Mouse (Mus musculus) intestine, embryonic 16.5 days (tissue): ENCODE results near the gene Zc3h12a. TPM values are rescaled to one million over a fixed set of nuclear protein-coding genes. Genes with fewer than 3 reads are reported as not detected.

ENCODE experiments used
- ATAC-seq: fragments of 200-750 bp; cut with Nextera tagmentation; 2 replicates; pipeline ENCODE4 v1.8.0; 2017; ENCODE audit warnings: moderate TSS enrichment, moderate library complexity
- H3K27ac ChIP-seq: fragments of 300-500 bp; sonication (generic); 2 replicates; pipeline ENCODE4 v1.5.1; 2014; ENCODE audit warnings: mild to moderate bottlenecking, low read length
- H3K27me3 ChIP-seq: fragments of 300-500 bp; sonication (generic); replicated peaks from 2 replicates; pipeline ENCODE4 v1.6.1; 2014; ENCODE audit warnings: low read length, control low read depth, mixed read lengths; ENCODE audit not compliant: control insufficient read depth, insufficient read depth
- H3K36me3 ChIP-seq: fragments of 300-500 bp; sonication (generic); 2 replicates; pipeline ENCODE4 v1.6.1; 2014; ENCODE audit warnings: low read length, control low read depth; ENCODE audit not compliant: control insufficient read depth, insufficient read depth
- H3K4me1 ChIP-seq: fragments of 300-500 bp; sonication (generic); 2 replicates; pipeline ENCODE4 v1.6.1; 2014; ENCODE audit warnings: low read length, control low read depth, mixed read lengths; ENCODE audit not compliant: control insufficient read depth, insufficient read depth
- H3K4me2 ChIP-seq: fragments of 300-500 bp; sonication (generic); 2 replicates; pipeline ENCODE4 v1.6.1; 2014; ENCODE audit warnings: low read depth, low read length, control low read depth
- H3K4me3 ChIP-seq: fragments of 300-500 bp; sonication (generic); 2 replicates; pipeline ENCODE4 v1.5.1; 2014; ENCODE audit warnings: mild to moderate bottlenecking, low read length
- H3K9ac ChIP-seq: fragments of 300-500 bp; sonication (generic); 2 replicates; pipeline ENCODE4 v1.6.1; 2014; ENCODE audit warnings: low read depth, low read length
- H3K9me3 ChIP-seq: fragments of 300-500 bp; sonication (generic); 2 replicates; pipeline ENCODE4 v1.6.1; 2016; ENCODE audit warnings: low read length, control low read depth; ENCODE audit not compliant: control insufficient read depth
- WGBS: fragments of 180-500 bp; shearing (Covaris S2); extraction: QIAGEN DNeasy Blood & Tissue Kit; methylation state at CpG from one replicate; pipeline ENCODE4 v1.1.7; 2014; 5-methylcytosine and 5-hydroxymethylcytosine counted together
- polyA plus RNA-seq: library from polyadenylated mRNA; unstranded; fragments of >200 nt; fragmentation: Nextera tagmentation; extraction: Ambion mirVana; gene quantifications from 2 replicates; pipeline ENCODE4 v1.2.1, GENCODE M21; 2015

Zc3h12a gene
- 1.4 and 1.5 TPM in 2 replicates for polyA plus RNA-seq

DNA sequence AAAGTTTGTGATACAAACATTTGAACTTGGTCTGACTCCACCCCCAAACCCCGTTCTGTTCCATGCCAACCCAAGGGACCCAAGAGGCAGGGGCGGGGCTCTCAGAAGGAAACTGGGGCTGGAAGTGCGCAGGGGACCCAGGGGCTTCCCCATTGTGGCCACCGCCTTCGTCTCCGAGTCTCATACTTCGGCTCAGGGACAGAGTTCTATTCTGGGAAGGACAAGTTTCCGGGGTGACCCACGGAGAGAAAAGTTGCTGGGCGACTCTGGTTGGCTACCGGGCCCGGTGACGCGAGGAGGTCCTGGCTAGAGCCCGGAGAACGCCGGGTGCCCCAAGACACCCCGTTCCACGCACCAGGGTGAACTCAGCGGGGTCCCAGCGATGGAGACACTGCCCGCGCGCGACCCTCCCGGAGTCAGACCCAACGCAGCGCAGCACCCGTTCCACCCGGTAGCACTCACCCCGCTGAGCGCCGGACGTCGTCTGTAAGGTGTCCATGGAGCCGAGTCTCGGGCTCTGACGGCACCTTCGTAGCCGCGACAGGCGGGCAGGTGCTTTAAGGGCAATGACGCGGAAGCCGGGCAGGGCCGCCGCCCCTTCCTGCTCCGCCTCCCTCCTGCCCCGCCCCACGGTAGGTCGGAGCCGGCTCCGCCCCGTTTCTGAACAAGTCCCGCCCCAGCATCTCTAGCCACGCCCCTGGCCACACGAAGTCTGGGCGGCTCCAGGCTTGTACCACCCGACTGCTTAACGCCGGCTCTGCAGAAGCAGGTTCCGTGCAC, at the start of gene Zc3h12a:
Zc3h12a (minus strand) TSS at position 536 of the 780 bp plus-strand sequence.
- Histone ChIP-seq H3K4me1 (peaks cover 46% of the 10 kb centered on the region), H3K27me3 (no peaks in the 10 kb centered on the region), H3K27ac (peak within 1 kb of the TSS; percentile 60), H3K9ac (peak within 1 kb of the TSS; percentile 73), H3K36me3 (no peaks in the 10 kb centered on the region), H3K4me2 (peak within 1 kb of the TSS; percentile 86), H3K9me3 (no peaks in the 10 kb centered on the region), H3K4me3 (peak within 1 kb of the TSS; percentile 77)
- ATAC-seq, result peak; percentile 80
- WGBS, result 2% methylated on average over 62 of the region's 62 CpGs

DNA sequence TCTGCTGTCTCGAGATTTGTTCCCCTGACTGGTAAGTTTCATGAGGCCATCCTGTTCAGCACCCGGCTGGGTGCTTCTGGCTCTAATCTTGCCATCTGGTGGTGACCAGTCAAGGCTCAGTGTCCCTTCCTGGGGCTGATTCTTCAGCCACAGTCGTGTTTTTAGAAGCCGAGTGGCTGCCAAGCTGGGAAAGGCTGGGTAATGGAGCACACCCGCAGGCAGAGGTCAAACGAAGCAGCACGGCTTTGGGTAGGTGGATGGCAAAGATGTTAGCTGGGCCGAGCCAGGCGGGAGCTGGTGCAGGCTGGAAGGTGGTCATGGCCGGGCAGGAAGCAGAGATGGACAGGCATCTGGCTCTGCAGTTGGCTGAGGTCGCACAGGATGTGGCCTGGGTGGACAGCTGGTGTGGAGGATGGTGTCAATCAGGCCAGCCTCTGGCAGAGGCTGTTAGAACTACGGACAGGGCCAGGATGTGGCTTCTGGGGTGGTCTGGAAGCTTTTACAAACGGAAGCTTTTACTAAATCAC, 49.1 kb upstream of the Zc3h12a start:
- WGBS, result 34% methylated on average over 13 of the region's 13 CpGs
- Histone ChIP-seq H3K4me2 (no peak overlapping the region), H3K27me3 (no peaks in the 10 kb centered on the region), H3K9me3 (no peaks in the 10 kb centered on the region), H3K4me1 (no peaks in the 10 kb centered on the region), H3K36me3 (no peaks in the 10 kb centered on the region), H3K9ac (no peak overlapping the region), H3K4me3 (no peak overlapping the region), H3K27ac (no peak overlapping the region)
- no peak for ATAC-seq

DNA sequence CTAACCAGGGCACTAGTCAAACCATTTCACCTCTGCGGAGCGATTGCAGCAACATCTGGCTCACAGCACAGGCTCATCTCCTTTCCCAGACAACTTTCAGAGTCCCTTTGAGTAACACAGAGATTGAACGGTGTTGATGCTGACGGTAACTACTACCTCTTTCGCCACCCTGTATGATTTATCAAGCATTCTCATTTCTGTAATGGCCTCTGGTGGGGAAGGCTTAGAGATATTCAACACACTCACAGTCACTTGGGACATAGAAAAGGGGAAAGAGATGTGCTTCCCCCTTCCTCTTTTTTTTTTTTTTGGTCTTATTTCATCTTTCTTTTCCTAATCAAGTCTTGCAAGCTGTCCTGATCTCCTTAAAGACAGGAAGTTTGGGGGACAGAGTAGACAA, 48.5 kb upstream of the Zc3h12a start:
- H3K4me2 ChIP-seq, result no peak overlapping the region
- H3K4me3 ChIP-seq, result no peak overlapping the region
- no peaks in the 10 kb centered on the region for H3K36me3 ChIP-seq
- no peak overlapping the region for H3K9ac ChIP-seq
- ATAC-seq, result no peak
- no peaks in the 10 kb centered on the region for H3K9me3 ChIP-seq
- H3K4me1 ChIP-seq, result no peaks in the 10 kb centered on the region
- H3K27ac ChIP-seq, result no peak overlapping the region
- WGBS, result 81% methylated on average over 5 of the region's 5 CpGs
- no peaks in the 10 kb centered on the region for H3K27me3 ChIP-seq

DNA sequence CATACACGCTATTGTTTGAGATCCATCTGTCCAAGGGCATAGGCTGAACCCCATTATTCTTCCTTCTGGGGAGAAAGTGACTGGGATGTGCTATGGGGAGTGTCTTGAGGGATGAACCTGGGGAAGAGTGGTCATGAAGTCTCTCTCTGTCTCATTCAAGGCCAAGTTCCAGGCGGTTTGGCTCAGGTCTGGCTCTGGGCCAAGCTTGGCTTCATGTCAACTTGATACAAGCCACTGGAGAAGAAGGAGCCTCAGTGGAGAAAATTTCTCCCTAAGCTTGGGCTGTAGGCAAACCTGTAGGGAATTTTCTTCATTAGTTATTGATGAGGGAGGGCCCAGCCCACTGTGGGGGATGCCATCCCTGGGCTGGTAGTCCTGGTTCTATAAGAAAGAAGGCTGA, 48.0 kb upstream of the Zc3h12a start:
- H3K9me3 ChIP-seq, result no peaks in the 10 kb centered on the region
- WGBS, result 57% methylated on average over 2 of the region's 2 CpGs
- no peak for ATAC-seq
- no peak overlapping the region for H3K27ac ChIP-seq
- H3K36me3 ChIP-seq, result no peaks in the 10 kb centered on the region
- no peak overlapping the region for H3K4me2 ChIP-seq
- no peaks in the 10 kb centered on the region for H3K4me1 ChIP-seq
- H3K4me3 ChIP-seq, result no peak overlapping the region
- no peaks in the 10 kb centered on the region for H3K27me3 ChIP-seq
- no peak overlapping the region for H3K9ac ChIP-seq

DNA sequence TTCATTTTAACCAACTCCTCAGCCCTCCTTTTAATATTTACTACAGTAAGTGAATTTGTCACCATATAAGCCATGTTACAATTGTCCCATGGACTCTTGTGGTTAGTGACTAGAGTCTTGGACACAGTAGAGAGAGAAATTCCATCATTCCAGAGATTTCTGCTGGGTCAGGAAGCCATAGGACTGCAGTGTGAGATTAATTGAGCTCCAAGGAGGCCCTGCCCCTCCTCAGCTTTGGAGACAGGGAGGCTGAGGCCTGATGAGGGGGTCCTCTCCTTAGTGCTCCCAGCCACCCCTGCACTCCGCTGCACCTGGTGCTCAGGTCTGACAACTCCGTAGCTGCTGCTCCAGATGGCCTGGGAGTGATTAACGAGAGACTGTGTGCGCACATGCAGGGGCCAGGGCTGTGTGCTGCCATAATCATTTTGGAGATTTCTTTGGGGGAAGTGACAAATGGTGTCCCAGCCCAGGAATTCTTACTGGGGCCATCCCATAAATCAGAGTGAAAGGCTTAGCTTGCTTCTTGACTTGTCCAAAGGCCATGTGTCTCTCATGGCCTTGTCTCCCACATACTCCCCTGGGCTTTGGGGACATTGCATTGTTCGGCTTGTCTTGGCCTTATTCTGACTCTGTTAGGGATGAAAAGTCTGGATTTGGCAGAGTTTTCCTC, 47.0 kb upstream of the Zc3h12a start:
- H3K9ac ChIP-seq, result no peak overlapping the region
- no peaks in the 10 kb centered on the region for H3K27me3 ChIP-seq
- no peaks in the 10 kb centered on the region for H3K36me3 ChIP-seq
- no peaks in the 10 kb centered on the region for H3K4me1 ChIP-seq
- H3K4me3 ChIP-seq, result no peak overlapping the region
- no peaks in the 10 kb centered on the region for H3K9me3 ChIP-seq
- H3K4me2 ChIP-seq, result no peak overlapping the region
- H3K27ac ChIP-seq, result no peak overlapping the region
- WGBS, result 52% methylated on average over 5 of the region's 5 CpGs
- ATAC-seq, result no peak

DNA sequence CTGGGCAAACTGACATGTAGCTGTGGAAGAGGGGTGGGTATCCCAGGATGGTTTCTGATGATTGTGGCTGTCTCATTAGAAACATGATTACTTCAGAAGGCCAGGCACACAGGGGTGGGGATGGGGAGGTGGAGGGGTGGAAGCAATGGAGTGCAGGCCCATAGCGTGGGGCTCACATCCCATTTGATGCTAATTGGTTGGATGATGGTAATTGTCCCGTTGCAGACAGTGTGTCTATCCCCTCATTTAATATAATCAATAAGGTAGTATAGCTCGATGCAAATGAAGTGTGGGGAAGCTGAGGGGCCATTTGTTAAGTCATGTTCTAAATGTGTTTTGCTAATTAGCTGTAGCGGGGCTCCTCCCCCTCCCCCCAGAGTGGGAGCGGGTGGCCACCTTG, 45.5 kb upstream of the Zc3h12a start:
- no peak overlapping the region for H3K4me2 ChIP-seq
- 75% methylated on average over 5 of the region's 5 CpGs for WGBS
- no peak for ATAC-seq

DNA sequence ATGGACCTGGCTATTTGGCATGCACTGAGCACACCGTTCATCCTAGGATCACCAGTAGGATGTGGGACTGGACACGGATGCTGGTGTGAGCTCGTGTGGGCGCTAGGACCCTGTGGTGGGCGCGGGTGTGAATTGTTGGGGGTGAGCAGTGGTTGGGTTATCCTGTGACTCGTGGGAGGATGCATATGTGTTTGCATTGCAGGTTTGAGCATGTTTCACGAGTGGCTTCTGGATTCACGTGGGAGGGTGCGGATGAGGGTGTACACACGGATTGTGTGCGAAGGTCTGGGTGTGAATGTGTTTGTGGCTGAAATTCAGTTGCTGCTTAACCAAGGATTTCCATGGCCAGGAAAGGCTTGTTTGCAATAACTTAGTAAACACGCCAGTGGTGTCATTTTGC, 45.1 kb upstream of the Zc3h12a start:
- H3K4me1 ChIP-seq, result no peaks in the 10 kb centered on the region
- no peaks in the 10 kb centered on the region for H3K36me3 ChIP-seq
- H3K4me2 ChIP-seq, result no peak overlapping the region
- no peak overlapping the region for H3K9ac ChIP-seq
- ATAC-seq, result no peak
- 89% methylated on average over 13 of the region's 13 CpGs for WGBS
- H3K9me3 ChIP-seq, result no peaks in the 10 kb centered on the region
- H3K27me3 ChIP-seq, result no peaks in the 10 kb centered on the region
- H3K27ac ChIP-seq, result no peak overlapping the region
- no peak overlapping the region for H3K4me3 ChIP-seq

More for the DNA sequence above, 45.5 kb upstream of the Zc3h12a start:
- Histone ChIP-seq H3K27ac (no peak overlapping the region), H3K9me3 (no peaks in the 10 kb centered on the region), H3K9ac (no peak overlapping the region), H3K27me3 (no peaks in the 10 kb centered on the region), H3K4me3 (no peak overlapping the region), H3K4me1 (no peaks in the 10 kb centered on the region), H3K36me3 (no peaks in the 10 kb centered on the region)

DNA sequence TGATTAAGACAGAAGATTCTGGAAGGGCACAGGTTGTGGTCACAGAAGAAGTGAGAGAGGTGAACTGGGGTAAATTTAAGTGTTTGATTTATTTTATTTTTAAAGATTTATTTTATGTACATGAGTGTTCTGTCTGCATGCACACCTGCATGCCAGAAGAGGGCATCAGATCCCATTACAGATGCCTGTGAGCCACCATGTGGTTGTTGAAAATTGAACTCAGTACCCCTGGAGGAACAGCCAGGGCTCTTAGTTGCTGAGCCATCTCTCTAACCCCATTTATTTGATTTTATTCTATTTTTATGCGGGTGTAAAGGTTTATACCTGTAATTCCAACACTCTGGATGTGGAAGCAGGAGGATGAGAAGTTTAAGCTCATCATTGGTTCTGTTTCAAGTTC, 40.1 kb upstream of the Zc3h12a start:
- ATAC-seq, result no peak
- 69% methylated on average over 1 of the region's 1 CpGs for WGBS

DNA sequence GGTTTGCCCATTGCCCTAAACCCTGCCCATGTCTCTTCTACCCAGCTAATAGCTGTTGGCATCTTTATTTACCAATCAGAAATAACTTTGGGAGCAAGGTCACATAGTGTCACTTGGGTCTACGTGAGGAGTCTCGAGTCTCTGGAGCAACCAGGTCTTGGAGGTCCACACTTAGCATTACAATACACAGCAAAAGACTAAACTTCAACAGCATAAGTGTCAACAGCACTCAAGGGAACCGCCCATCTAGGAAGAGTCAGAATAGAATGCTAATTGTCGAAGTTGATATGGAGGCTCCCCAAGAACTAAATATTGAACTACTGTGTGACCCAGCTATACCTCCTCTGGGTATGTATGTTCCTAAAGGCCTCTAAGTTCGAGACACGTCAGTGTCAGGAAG, 37.2 kb upstream of the Zc3h12a start:
- no peak overlapping the region for H3K9ac ChIP-seq
- no peak overlapping the region for H3K4me3 ChIP-seq
- no peaks in the 10 kb centered on the region for H3K27me3 ChIP-seq
- peaks cover 2% of the 10 kb centered on the region; the same call in 1 of the 2 replicates for H3K4me1 ChIP-seq
- no peaks in the 10 kb centered on the region for H3K9me3 ChIP-seq
- no peaks in the 10 kb centered on the region for H3K36me3 ChIP-seq
- WGBS, result 90% methylated on average over 6 of the region's 6 CpGs
- no peak for ATAC-seq
- H3K4me2 ChIP-seq, result no peak overlapping the region
- no peak overlapping the region for H3K27ac ChIP-seq

More for the DNA sequence above, 40.1 kb upstream of the Zc3h12a start:
- Histone ChIP-seq H3K9me3 (no peaks in the 10 kb centered on the region), H3K4me3 (no peak overlapping the region), H3K4me2 (no peak overlapping the region), H3K4me1 (no peaks in the 10 kb centered on the region), H3K27me3 (no peaks in the 10 kb centered on the region), H3K27ac (no peak overlapping the region), H3K36me3 (no peaks in the 10 kb centered on the region), H3K9ac (no peak overlapping the region)
